Mouse (Mus musculus) C2C12 (cell line): Measurements from ENCODE around the gene Enpp7. TPM values are rescaled to one million over a fixed set of nuclear protein-coding genes. Genes with fewer than 3 reads are reported as not detected.

Experiments used
- H3K27me3 ChIP-seq: one replicate; pipeline ENCODE4 v1.6.1; 2011; ENCODE audit not compliant: control insufficient read depth, insufficient read depth, insufficient read length
- H3K36me3 ChIP-seq: one replicate; pipeline ENCODE4 v1.6.1; 2011; ENCODE audit not compliant: control insufficient read depth, insufficient read depth
- H3K4me3 ChIP-seq: one replicate; pipeline ENCODE4 v1.5.1; 2011; ENCODE audit warnings: mild to moderate bottlenecking, control low read depth; ENCODE audit not compliant: poor library complexity, insufficient read depth, severe bottlenecking
- H3K79me2 ChIP-seq: one replicate; pipeline ENCODE4 v1.6.1; 2011; ENCODE audit not compliant: control insufficient read depth, insufficient read depth
- H3K79me3 ChIP-seq: one replicate; pipeline ENCODE4 v1.6.1; 2011; ENCODE audit warnings: low read depth, control low read depth
- H3ac ChIP-seq: one replicate; pipeline ENCODE3; 2011; ENCODE audit warnings: low read depth; ENCODE audit not compliant: control insufficient read depth, insufficient read length
- CEBPB ChIP-seq: IDR thresholded peaks from one replicate; pipeline ENCODE4 v1.6.1; 2011; ENCODE audit warnings: low read depth, mild to moderate bottlenecking, control low read depth, moderate library complexity
- CTCF ChIP-seq: IDR thresholded peaks from one replicate; pipeline ENCODE4 v1.5.1; 2011; ENCODE audit not compliant: control insufficient read depth, insufficient read depth, insufficient read length
- FOSL1 ChIP-seq: IDR thresholded peaks from one replicate; pipeline ENCODE4 v1.8.0; 2011; ENCODE audit warnings: mild to moderate bottlenecking, low read length; ENCODE audit not compliant: poor library complexity, insufficient read depth, severe bottlenecking
- MAX ChIP-seq: IDR thresholded peaks from one replicate; pipeline ENCODE4 v1.6.1; 2011; ENCODE audit warnings: mild to moderate bottlenecking, control low read depth
- MYOD1 ChIP-seq: IDR thresholded peaks from one replicate; pipeline ENCODE4 v1.6.1; 2011; ENCODE audit warnings: low read depth; ENCODE audit not compliant: control insufficient read depth, insufficient read length
- MYOG ChIP-seq: IDR thresholded peaks from one replicate; pipeline ENCODE4 v1.6.1; 2011; ENCODE audit not compliant: control insufficient read depth, insufficient read length; ENCODE audit errors: extremely low read depth
- USF1 ChIP-seq: IDR thresholded peaks from one replicate; pipeline ENCODE4 v1.6.1; 2011; ENCODE audit warnings: low read depth, mild to moderate bottlenecking, control low read depth, moderate library complexity
- polyA plus RNA-seq: library from polyadenylated mRNA; unstranded; fragments of >200 nt; fragmentation: generic; extraction: Trizol; gene quantifications from one replicate; pipeline ENCODE4 v1.2.1, GENCODE M21; 2012; ENCODE audit warnings: missing spikeins

The Enpp7 gene
- polyA plus RNA-seq, 1 experiment, result not detected

DNA sequence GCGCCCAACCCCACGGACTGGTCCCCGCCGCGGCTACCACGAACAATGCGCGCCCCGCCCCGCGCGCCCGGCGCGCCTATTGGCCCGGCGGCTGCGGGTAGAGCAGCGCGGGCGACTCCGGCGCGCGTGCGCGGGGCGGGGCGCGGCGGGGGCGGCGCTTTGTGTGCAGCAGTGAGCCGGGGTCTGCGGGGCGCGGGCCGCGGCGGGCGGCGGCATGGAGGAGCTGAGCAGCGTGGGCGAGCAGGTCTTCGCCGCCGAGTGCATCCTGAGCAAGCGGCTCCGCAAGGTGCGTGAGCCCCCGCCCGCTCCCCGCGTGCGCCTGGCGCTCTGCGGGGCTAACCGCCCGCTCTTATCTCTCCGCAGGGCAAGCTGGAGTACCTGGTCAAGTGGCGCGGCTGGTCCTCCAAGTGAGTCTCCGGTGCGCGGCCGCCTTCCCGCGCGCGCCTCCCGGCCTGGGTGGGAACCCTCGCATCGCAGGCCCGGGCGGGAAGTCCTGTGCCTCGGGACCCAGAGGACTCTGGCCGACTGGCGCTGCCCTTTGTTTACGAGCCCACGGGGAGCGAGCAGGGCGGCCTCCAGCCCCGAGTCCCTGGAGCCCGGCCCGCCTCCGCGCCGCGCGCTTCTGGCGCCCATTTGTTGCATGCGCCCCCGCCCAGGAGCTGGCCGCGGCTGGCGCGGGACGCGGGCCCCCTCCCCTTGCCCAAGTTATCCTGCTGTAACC lies 35.1 kb downstream of the Enpp7 start, which contains the start of gene Cbx2:
TSS of gene Cbx2 (plus strand) at position 68 of the 721 bp plus-strand sequence.
- peak within 1 kb of the TSS; percentile 67 for H3K4me3 ChIP-seq
- peaks cover 16% of the 10 kb centered on the region for H3K36me3 ChIP-seq
- TF ChIP-seq MAX (peak; percentile 47), USF1 (no peak), CTCF (peak; percentile 11)
- peak within 1 kb of the TSS; percentile 69 for H3ac ChIP-seq
- peaks cover 48% of the 10 kb centered on the region for H3K79me2 ChIP-seq
- no peaks in the 10 kb centered on the region for H3K27me3 ChIP-seq
- peaks cover 34% of the 10 kb centered on the region for H3K79me3 ChIP-seq

DNA sequence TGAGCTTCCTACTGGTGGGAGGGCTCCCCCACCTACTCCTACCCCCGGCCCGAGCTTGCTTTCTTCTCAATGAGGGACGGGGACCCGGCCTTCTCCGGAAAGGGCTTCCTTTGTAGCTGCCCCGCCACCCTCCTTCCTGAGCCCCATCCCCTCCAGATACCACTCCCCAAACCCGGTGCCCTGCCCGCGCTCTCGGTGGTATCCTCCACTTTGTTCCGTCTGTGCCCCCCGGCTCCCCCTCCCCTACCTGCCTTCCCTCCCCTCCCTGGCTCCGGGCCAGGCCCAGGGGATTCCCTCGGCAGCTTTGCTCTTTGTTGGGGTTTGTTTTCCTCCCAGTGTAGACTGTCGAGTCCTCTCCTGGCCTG lies 35.6 kb downstream of the Enpp7 start:
- H3ac ChIP-seq, result peak overlapping the region; percentile 62
- H3K79me3 ChIP-seq, result peaks cover 34% of the 10 kb centered on the region
- peak overlapping the region; percentile 67 for H3K4me3 ChIP-seq
- peaks cover 22% of the 10 kb centered on the region for H3K36me3 ChIP-seq
- peaks cover 53% of the 10 kb centered on the region for H3K79me2 ChIP-seq
- TF ChIP-seq USF1, result no peak
- TF ChIP-seq MYOD1, result no peak
- no peak for TF ChIP-seq CEBPB
- no peak for TF ChIP-seq MYOG
- no peak for TF ChIP-seq MAX
- no peak for TF ChIP-seq CTCF
- TF ChIP-seq FOSL1, result no peak
- no peaks in the 10 kb centered on the region for H3K27me3 ChIP-seq

DNA sequence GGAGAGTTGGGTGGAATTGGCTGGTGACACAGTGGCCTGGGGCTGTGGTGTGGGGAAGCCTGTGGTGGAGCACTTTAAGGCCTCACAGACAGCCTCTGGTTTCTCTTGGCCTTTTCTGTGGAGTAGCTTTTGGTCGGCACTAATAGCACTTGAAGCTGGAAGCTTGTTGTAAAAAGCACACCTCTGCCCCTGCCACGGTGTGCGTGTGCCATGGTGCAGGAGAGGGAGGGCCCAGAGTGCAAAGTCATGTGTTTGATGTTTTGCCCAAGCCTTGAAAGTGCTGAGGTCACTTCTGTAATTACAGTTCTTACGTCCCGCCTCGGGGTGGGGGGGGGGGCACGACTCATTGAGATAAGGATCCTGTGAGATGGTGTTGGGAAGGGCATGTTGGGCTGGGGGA lies 36.3 kb downstream of the Enpp7 start:
- TF ChIP-seq CTCF, result no peak
- no peak for TF ChIP-seq USF1
- no peak for TF ChIP-seq MYOG
- no peak for TF ChIP-seq CEBPB
- TF ChIP-seq MYOD1, result no peak
- peaks cover 34% of the 10 kb centered on the region for H3K79me3 ChIP-seq
- H3K36me3 ChIP-seq, result peaks cover 27% of the 10 kb centered on the region

DNA sequence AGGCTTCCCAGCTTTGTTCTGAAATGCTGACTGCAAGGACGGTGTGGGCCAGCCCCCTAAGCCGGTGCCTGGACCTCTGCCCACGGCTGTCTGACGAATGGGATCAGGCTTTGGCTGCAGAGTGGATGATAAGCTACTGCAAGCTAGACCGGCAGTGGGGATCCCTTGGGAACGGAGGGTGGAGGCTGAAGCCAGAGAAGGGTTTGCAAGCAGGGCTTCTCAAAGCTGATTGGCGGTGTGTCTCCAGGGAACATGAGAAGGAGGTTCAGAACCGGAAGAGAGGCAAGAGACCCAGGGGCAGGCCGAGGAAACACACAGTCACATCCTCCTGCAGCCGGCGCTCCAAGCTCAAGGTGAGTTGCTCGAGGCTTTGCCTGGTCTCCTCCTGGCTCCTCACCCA lies 38.2 kb downstream of the Enpp7 start:
- Histone ChIP-seq H3K4me3 (no peak overlapping the region), H3K79me2 (peaks cover 54% of the 10 kb centered on the region), H3K79me3 (peaks cover 34% of the 10 kb centered on the region), H3K36me3 (peaks cover 45% of the 10 kb centered on the region), H3ac (no peak overlapping the region), H3K27me3 (no peaks in the 10 kb centered on the region)
- no peak for TF ChIP-seq CEBPB
- no peak for TF ChIP-seq MYOG
- TF ChIP-seq MAX, result no peak
- no peak for TF ChIP-seq MYOD1
- no peak for TF ChIP-seq USF1
- no peak for TF ChIP-seq CTCF
- TF ChIP-seq FOSL1, result no peak

More for the DNA sequence above, 36.3 kb downstream of the Enpp7 start:
- H3K4me3 ChIP-seq, result peak overlapping the region; percentile 67
- H3K79me2 ChIP-seq, result peaks cover 54% of the 10 kb centered on the region
- H3K27me3 ChIP-seq, result no peaks in the 10 kb centered on the region
- H3ac ChIP-seq, result peak overlapping the region; percentile 62

DNA sequence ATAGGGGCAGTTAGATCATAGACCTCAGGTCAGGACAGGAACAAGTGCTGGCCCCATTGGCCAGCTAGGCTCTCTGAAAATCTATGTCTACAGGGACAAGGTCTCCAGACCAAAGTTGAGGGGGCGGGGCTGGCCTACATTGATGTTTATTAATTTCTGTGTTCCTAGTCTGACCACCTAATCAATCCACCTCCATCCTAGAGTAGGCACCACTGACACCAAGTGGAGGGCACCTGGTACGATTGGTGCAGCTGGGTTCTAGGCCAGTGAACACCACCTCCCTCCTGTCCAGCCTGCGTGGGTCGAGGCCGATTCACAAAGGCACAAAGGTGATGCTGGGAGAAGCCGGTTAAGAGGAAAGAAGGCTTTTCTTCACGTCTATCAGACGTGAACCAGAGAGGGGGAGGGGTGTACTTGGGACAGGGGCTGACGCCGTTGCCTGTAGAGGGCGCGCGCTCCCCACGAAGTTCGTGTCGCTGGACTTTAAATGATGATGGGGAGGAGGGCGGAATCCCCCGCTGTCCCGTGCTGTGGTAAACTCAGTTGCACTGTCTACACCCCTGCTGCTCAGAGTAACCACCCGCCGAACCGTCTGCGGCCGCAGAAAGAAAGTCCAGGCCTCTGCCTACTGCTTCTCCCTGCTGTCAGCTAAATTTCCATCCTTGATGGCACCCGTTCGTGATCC lies 46.0 kb downstream of the Enpp7 start:
- TF ChIP-seq CTCF (peak; percentile 88), CEBPB (no peak)
- H3K36me3 ChIP-seq, result peaks cover 26% of the 10 kb centered on the region
- no peak overlapping the region for H3ac ChIP-seq
- no peak overlapping the region for H3K4me3 ChIP-seq
- H3K79me2 ChIP-seq, result no peaks in the 10 kb centered on the region
- no peaks in the 10 kb centered on the region for H3K27me3 ChIP-seq
- no peaks in the 10 kb centered on the region for H3K79me3 ChIP-seq

DNA sequence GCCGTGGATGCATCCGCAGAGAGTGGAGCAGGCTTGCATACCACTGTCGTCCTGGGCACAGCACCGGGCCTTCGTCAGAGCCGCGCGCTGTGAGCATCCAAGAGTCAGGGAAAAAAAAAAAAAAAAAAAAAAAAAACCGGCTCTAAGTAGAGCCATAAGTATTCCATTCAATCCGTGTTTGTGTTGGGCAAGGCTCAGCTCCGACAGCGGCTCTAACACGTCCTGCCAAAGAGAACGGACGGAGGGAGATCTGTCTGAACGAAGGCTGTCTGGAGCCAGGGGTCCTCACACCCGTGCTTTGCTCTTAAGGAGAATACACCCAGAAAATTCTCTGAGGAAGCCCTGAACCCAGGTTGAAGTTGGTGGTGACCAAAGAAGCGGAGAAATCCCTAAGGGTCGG lies 46.6 kb downstream of the Enpp7 start:
- H3K36me3 ChIP-seq, result peaks cover 23% of the 10 kb centered on the region
- no peak overlapping the region for H3ac ChIP-seq
- no peaks in the 10 kb centered on the region for H3K79me3 ChIP-seq
- H3K4me3 ChIP-seq, result no peak overlapping the region
- no peak for TF ChIP-seq CEBPB
- no peak for TF ChIP-seq MYOG
- no peak for TF ChIP-seq USF1
- no peak for TF ChIP-seq MAX
- no peak for TF ChIP-seq CTCF
- no peak for TF ChIP-seq FOSL1
- TF ChIP-seq MYOD1, result no peak
- no peaks in the 10 kb centered on the region for H3K27me3 ChIP-seq
- peaks cover 2% of the 10 kb centered on the region for H3K79me2 ChIP-seq
